Mouse (Mus musculus) gonadal fat pad, adult 2 months (tissue): ENCODE measurements around the gene Ssu2. TPM values are rescaled to one million over a fixed set of nuclear protein-coding genes. Genes with fewer than 3 reads are reported as not detected.

Experiments used
- DNase-seq: peaks from one replicate; pipeline ENCODE4 v3.0.0-alpha.2; 2012; ENCODE audit warnings: low read depth
- polyA plus RNA-seq: library from polyadenylated mRNA; depleted of rRNA; stranded (reverse); fragments of >200 nt; gene quantifications from 2 replicates; pipeline ENCODE4 v1.2.3, GENCODE M21; 2012; rRNA removed

The Ssu2 gene
- polyA plus RNA-seq: 2.7 and 3.3 TPM in 2 replicates

- no peak for DNase-seq
These were observed at the start of gene Ssu2 for GRCm38 (mm10) chr6:112387947-112388346. Gene Ssu2 (minus strand): TSS chr6:112388023.

- no peak for DNase-seq
These were observed 38.4 kb upstream of the Ssu2 start for GRCm38 (mm10) chr6:112426018-112426732.

DNA sequence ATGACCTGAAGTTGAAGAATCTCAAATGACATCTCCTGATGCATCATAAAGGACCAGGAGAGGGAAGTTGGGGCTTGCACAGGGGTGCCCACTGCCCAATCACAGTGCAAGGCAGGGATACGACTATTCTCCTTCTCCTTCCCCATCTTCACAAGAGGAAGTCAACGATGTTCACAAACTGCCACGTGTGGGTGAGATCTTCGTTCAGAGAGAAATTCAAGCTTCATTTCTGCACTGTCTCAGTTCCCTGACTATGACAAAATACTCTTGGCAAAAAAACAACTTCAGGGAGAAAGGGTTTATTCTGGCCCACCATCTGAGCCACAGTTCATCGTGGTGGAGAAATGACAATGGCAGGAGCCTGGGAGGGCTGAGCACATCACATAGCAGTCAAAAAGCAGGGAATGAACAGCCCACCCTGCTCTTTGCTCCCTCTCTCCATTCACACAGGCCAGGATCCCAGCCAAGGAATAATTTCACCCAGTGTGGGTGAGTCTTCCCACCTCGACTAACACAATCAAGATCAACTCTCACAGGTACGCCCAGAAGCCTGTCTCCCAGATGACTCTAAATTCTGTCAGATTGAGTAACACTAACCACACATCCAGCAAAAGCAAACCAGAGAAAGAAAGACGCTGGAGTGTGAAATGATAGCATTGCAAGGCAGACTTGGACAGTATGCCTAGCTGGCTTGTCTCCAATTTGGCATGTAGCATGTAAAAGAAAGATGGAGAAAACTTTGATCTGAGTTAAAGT, 36.1 kb upstream of the Ssu2 start:
- no peak for DNase-seq

DNA sequence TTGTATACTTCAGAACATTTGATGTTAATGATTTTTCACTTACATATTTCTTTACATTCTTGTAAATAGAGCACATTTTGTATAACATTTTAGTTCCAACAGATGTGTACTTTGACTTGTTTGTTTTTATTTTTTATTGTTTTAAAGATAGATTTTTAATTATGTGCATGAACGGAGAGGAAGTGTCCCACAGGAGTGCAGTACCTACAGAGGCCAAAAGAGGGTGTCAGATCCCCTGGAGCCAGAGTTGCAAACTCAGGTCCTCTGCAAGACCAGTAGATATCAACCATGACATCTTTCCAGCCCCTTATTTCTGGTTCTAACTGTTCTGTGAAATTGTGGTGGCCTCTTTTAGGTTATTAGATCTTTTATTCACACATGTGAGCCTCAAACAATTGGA, 33.1 kb upstream of the Ssu2 start:
- DNase-seq: no peak

GRCm38 (mm10) chr6:112419333-112419732, 31.5 kb upstream of the Ssu2 start:
- DNase-seq: no peak

GRCm38 (mm10) chr6:112404111-112404510, 16.3 kb upstream of the Ssu2 start:
- DNase-seq: no peak

DNA sequence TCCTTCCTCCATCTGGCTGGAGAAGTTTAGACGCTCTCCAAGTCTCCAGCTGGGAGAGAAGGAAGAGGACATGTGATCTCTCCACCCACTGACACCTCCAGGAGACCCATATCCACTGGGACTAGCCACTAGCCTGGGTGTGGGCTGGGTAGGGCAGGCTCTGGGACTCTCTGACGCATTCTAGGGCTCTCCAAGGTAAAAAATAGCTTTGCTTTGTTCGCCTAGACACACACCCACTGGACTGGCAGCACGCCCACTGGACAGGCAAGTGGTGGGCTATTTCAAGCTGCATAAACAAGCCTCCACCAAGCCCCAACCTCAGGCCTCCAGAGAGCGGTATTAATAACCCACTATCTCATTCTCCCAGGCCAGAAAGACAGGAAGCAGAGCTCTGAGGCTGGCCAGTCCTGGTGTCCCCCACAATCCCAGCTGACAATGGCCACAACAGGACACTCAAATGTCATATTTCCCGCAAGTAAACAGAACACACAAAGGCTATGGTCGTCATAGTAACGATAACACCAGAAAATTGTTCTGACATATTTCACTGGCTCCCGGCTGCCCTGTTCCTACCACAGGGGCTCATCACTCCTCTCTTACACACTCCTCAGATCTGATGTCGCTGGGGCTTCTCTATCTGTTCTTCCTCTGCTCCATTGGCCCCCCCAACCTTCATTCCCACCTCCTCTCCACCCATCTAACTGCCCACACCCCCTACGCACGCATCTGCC, 14.3 kb upstream of the Ssu2 start:
- DNase-seq: no peak

DNA sequence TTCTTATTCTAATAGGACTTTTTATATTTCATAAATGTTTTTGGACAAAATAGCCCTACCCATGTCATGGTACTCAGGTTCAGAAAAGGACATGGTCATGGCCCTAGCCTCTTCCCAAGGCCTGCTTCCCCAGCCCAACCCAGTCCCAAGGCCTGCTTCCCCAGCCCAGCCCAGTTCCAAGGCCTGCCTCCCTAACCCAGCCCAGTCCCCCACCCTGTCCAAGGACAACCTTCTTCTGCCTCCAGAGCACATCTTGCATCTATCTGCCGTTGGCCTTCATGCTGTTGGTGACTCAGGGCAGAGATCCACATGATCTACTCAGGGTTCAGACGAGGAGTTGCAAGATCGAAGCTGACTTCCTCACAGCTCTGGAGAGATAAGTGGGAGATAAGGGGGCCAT, 9.5 kb upstream of the Ssu2 start:
- DNase-seq: no peak

DNA sequence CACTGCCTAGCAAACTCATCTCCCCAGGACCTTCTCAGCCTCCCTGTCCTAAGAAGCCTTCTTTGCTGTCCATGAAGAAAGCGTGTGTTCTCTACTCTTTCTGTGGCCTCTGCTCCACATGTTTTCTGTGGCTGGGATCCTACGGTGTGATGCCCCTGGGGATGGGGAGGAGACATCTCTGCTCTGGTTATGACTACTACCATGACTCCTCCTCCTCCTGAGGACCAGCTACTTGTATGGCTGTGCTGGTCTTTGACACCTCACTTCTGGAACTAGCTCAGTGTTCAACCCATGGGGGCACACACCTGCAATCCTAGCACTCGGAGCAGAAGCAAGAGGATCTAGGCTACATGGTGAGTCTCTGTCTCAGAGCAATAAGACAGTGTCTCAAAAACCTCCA, 8.5 kb upstream of the Ssu2 start:
- DNase-seq: no peak

GRCm38 (mm10) chr6:112388385-112388784, 562 bp upstream of the Ssu2 start:
- no peak for DNase-seq

GRCm38 (mm10) chr6:112386260-112386659, 1.6 kb downstream of the Ssu2 start:
- DNase-seq: no peak

- no peak for DNase-seq
These were observed 4.7 kb downstream of the Ssu2 start for GRCm38 (mm10) chr6:112382990-112383685.

DNA sequence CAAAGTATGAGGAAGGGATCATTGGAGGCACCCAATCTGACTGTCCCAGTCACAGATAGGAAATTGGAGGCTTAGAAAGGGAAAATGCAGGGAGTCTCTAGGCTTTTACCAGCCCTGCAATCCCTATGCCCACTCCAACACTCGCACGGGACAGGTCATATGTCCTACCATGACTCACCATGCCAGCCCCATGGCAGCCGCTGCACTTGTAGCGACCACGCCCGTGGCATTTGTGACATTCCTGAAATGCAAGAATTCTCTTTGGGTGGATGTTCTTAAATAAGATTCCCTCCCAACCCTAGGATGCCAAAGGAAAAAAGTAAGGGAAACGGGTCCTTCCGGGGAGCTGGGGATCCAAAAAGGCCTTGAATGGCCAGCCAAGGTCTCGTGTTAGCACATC, 8.8 kb downstream of the Ssu2 start:
- DNase-seq: no peak

DNA sequence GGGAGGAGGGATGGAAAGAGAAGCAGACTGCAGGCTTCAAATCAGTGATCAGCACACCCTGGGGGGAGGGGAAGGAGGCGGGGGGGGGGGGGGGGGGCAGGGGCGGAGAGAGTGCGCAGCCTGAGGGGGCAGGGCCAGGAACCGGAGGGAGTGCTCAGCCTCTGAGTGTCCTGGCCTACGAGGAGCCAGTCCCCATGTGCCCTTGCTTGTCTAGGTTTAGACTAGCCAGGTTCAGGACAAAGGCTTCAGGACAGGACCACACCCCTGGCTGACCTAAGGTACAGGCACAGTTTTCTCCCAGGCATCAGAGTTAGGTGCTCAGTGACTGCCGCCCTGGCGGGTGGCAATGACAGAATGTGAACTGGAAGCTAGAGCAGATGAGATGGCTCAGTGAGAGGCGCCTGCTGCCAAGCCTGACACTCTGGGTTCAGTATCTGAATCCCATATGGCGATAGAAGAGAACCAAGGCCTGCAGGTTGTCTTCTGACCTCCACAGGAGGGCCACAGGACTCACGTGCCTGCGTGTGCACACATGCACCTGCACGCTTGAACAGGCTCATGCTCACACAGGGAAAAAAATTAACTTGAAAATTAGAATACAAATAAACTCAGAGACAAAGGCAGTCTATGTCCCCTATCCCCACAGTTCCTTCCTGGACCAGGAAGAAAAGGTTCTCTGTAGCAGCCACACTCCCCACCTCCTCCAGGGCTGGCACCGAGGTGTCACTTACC, 12.0 kb downstream of the Ssu2 start:
- no peak for DNase-seq

GRCm38 (mm10) chr6:112373886-112374585, 13.8 kb downstream of the Ssu2 start:
- no peak for DNase-seq

DNA sequence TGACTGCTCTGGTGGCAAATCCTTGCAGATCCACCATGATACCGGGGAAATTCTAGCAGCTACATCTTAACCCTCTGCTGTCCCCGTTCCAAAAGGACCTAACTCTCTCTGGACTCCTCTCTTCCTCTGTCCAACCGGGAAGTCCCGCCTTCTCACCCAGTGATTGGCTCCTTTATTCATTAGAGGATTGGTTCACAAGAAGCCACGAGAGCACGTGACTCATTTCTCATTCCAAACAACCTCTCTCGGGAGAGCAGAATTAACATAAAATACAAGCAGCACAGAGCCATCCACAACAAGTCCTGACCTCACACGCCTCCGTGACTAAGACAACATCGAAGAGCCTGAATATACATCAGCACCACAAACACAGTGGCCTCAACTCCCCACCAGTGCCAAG, 22.5 kb downstream of the Ssu2 start:
- no peak for DNase-seq

DNA sequence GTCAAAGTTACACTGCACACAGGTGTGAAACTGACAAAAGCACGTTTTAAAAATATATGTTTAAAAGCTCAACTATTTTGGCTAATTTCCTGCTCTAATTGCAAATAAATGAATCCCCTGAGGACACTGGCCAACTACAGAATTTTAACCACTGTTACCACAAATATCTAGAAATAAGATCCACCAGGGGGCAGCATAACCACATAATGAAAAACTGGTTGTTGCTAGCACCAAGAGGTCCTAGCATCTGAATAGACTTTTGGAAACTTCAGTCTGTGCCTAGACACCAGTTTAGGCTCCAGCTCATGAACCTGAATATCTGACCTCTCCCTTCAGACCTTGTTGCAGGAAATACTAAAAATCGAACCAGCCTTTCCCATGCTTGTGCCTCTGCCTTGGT, 23.2 kb downstream of the Ssu2 start:
- DNase-seq: no peak

GRCm38 (mm10) chr6:112362349-112362958, 25.4 kb downstream of the Ssu2 start:
- no peak for DNase-seq

DNA sequence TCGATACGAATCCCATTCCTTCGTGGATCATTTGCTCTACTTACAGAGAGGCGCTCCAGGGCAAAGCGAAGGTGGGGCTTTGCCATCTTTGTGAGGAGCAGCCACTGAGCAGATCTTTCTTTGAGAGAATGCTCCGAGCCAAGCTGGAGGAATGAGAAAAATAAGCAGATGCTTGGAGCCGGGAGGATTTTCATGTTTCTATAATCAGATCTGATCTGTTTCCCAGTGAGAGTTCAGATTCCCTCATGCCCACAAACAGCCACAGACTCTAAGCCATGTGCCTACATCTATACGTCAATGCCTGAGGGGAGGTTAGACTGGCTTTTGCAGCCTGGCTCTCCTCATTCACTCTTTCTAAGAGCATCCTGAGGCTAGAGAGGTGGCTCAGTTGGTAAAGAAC, 27.1 kb downstream of the Ssu2 start:
- no peak for DNase-seq

DNA sequence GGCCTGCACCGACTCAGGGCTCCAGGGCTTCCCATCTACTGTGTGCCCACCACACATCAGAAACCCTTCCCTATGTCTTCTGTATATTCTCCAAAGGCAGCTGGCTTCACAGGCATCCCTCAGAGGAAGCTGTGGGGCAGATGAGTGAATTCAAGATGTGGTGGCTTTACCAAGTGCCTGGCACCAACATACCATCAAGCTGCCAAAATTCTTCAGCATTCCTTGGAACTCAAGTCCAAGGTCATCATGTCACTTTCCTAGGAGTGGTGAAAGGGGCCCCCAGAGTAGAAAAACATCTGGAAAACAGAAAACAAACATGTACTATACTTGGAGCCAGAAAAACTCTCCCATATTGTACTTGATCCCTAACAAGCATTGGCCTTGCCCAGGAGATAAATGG, 28.5 kb downstream of the Ssu2 start:
- DNase-seq: no peak
